Mouse (Mus musculus): ENCODE measurements around the gene Mcoln2. TPM values are rescaled to one million over a fixed set of nuclear protein-coding genes. Genes with fewer than 3 reads are reported as not detected.

Mcoln2 gene
- polyA plus RNA-seq, 1 experiment from 2014 or later: 4.5 TPM

- ATAC-seq: no peak
- Histone ChIP-seq H3K36me3 (replicated peaks; ENCODE audit: insufficient read depth, low read length) (no peaks in the 10 kb centered on the region), H3K4me2 (ENCODE audit: low read depth, low read length) (no peak overlapping the region), H3K9ac (replicated peaks) (no peak overlapping the region), H3K4me3 (ENCODE audit: low read depth, low read length) (no peak overlapping the region), H3K27me3 (ENCODE audit: insufficient read depth, low read length) (no peaks in the 10 kb centered on the region), H3K9me3 (ENCODE audit: low read length) (no peaks in the 10 kb centered on the region), H3K27ac (ENCODE audit: low read depth) (no peak overlapping the region), H3K4me1 (ENCODE audit: insufficient read depth) (no peaks in the 10 kb centered on the region)
- no peak for DNase-seq
- TF ChIP-seq EP300 (IDR thresholded peaks at IDR 0.05; ENCODE audit: low read depth) (no peak), CTCF (IDR thresholded peaks at IDR 0.05; ENCODE audit: low read depth) (no peak)
- WGBS (ENCODE audit: insufficient replicate concordance): 63% methylated on average over 8 of the region's 8 CpGs
These were observed 86.6 kb downstream of the Mcoln2 start for GRCm38 (mm10) chr3:146236280-146236679.

GRCm38 (mm10) chr3:146237676-146238075 lies 88.0 kb downstream of the Mcoln2 start:
- Histone ChIP-seq H3K27me3 (ENCODE audit: insufficient read depth, low read length) (no peaks in the 10 kb centered on the region), H3K4me2 (ENCODE audit: low read depth, low read length) (no peak overlapping the region), H3K9me3 (ENCODE audit: low read length) (no peaks in the 10 kb centered on the region), H3K27ac (ENCODE audit: low read depth) (no peak overlapping the region), H3K4me1 (ENCODE audit: insufficient read depth) (no peaks in the 10 kb centered on the region), H3K36me3 (replicated peaks; ENCODE audit: insufficient read depth, low read length) (no peaks in the 10 kb centered on the region), H3K9ac (replicated peaks) (no peak overlapping the region), H3K4me3 (ENCODE audit: low read depth, low read length) (no peak overlapping the region)
- DNase-seq: no peak
- TF ChIP-seq EP300 (IDR thresholded peaks at IDR 0.05; ENCODE audit: low read depth) (no peak), CTCF (IDR thresholded peaks at IDR 0.05; ENCODE audit: low read depth) (no peak)
- no peak for ATAC-seq
- 79% methylated on average over 5 of the region's 5 CpGs for WGBS (ENCODE audit: insufficient replicate concordance)

GRCm38 (mm10) chr3:146244630-146245029 lies 95.0 kb downstream of the Mcoln2 start:
- no peak overlapping the region for H3K4me2 ChIP-seq (ENCODE audit: low read depth, low read length)
- ATAC-seq: no peak
- no peak overlapping the region for H3K9ac ChIP-seq (replicated peaks)
- no peaks in the 10 kb centered on the region for H3K4me1 ChIP-seq (ENCODE audit: insufficient read depth)
- no peaks in the 10 kb centered on the region for H3K36me3 ChIP-seq (replicated peaks; ENCODE audit: insufficient read depth, low read length)
- WGBS (ENCODE audit: insufficient replicate concordance): 57% methylated on average over 1 of the region's 1 CpGs
- H3K4me3 ChIP-seq (ENCODE audit: low read depth, low read length): no peak overlapping the region
- no peak overlapping the region for H3K27ac ChIP-seq (ENCODE audit: low read depth)
- TF ChIP-seq EP300 (IDR thresholded peaks at IDR 0.05; ENCODE audit: low read depth): no peak
- TF ChIP-seq CTCF (IDR thresholded peaks at IDR 0.05; ENCODE audit: low read depth): no peak
- H3K9me3 ChIP-seq (ENCODE audit: low read length): no peaks in the 10 kb centered on the region
- H3K27me3 ChIP-seq (ENCODE audit: insufficient read depth, low read length): no peaks in the 10 kb centered on the region
- DNase-seq: no peak

Other genes with a start within 250 kb of the Mcoln2 start
- 20.9 and 22.9 TPM in 2 replicates for gene Bcl10, start 227.0 kb upstream of the Mcoln2 start, polyA plus RNA-seq (2015; fragmentation: Nextera tagmentation; extraction: Ambion mirVana)
- 10.1 and 11.8 TPM in 2 replicates for gene 2410004B18Rik, start 211.8 kb upstream of the Mcoln2 start, polyA plus RNA-seq (2015; fragmentation: Nextera tagmentation; extraction: Ambion mirVana)
- 0.47 and 0.70 TPM in 2 replicates for gene Syde2, start 162.0 kb upstream of the Mcoln2 start, polyA plus RNA-seq (2015; fragmentation: Nextera tagmentation; extraction: Ambion mirVana)
- gene Wdr63, start 41.7 kb upstream of the Mcoln2 start, polyA plus RNA-seq (2015; fragmentation: Nextera tagmentation; extraction: Ambion mirVana): 0.19 and 0.20 TPM in 2 replicates
- gene Mcoln3, start 32.4 kb upstream of the Mcoln2 start, polyA plus RNA-seq (2015; fragmentation: Nextera tagmentation; extraction: Ambion mirVana): 0.08 TPM in 1 of 2 replicates, not detected in the other
- not detected in 2 replicates for gene Lpar3, start 71.1 kb downstream of the Mcoln2 start, polyA plus RNA-seq (2015; fragmentation: Nextera tagmentation; extraction: Ambion mirVana)

All from liver, postnatal 0 days (tissue).